9 mouse cellular contexts compared by ENCODE assay signal in genomic region chr6:91980011-91980410, GRCm38 (mm10). TPM values are rescaled to one million over a fixed set of nuclear protein-coding genes. Genes with fewer than 3 reads are reported as not detected.
DNase-seq lines count a peak whose midpoint lies in the region; ATAC-seq and TF ChIP-seq lines count a peak whose summit lies in the region.
"Had no signal": no experiment of that assay in that cellular context is flagged by ENCODE, and none has a peak within 500 bp of the region (broad histone marks: within the 10 kb centered on the region; RNA-seq: fewer than 3 reads in every experiment).

No protein-coding gene starts in this region.

- peak overlapping the region; percentile 31; the same call in 1 of the 2 replicates for H3K9ac ChIP-seq in kidney, embryonic 14.5 days (ENCODE audit: low read depth, low read length)
- H3K9ac ChIP-seq in hindbrain, embryonic 12.5 days: no peak overlapping the region
- H3K9ac ChIP-seq in liver, postnatal 0 days (replicated peaks): no peak overlapping the region

- TF ChIP-seq CTCF in liver, postnatal 0 days (IDR thresholded peaks at IDR 0.05; ENCODE audit: low read depth): no peak

- no peak for TF ChIP-seq EP300 in liver, postnatal 0 days (IDR thresholded peaks at IDR 0.05; ENCODE audit: low read depth)

- WGBS in kidney, embryonic 14.5 days: 53% methylated on average over 3 of the region's 3 CpGs
- WGBS in embryonic facial prominence, embryonic 10.5 days: 61% methylated on average over 3 of the region's 3 CpGs
- WGBS in hindbrain, embryonic 12.5 days: 66% methylated on average over 3 of the region's 3 CpGs
- WGBS in liver, postnatal 0 days (ENCODE audit: insufficient replicate concordance): 41% methylated on average over 3 of the region's 3 CpGs

- H3K4me3 ChIP-seq in kidney, embryonic 14.5 days (ENCODE audit: low read length): peak overlapping the region; percentile 65
- peak overlapping the region; percentile 72 for H3K4me3 ChIP-seq in embryonic facial prominence, embryonic 10.5 days
- peak overlapping the region; percentile 52; the same call in 1 of the 2 replicates for H3K4me3 ChIP-seq in hindbrain, embryonic 12.5 days
- peak overlapping the region; percentile 52 for H3K4me3 ChIP-seq in liver, postnatal 0 days (ENCODE audit: low read depth, low read length)

- no peaks in the 10 kb centered on the region for H3K9me3 ChIP-seq in kidney, embryonic 14.5 days (ENCODE audit: control insufficient read depth, low read length)
- no peaks in the 10 kb centered on the region for H3K9me3 ChIP-seq in embryonic facial prominence, embryonic 10.5 days
- no peaks in the 10 kb centered on the region for H3K9me3 ChIP-seq in hindbrain, embryonic 12.5 days (replicated peaks)
- no peaks in the 10 kb centered on the region for H3K9me3 ChIP-seq in liver, postnatal 0 days (ENCODE audit: low read length)

- no peak for ATAC-seq in kidney, embryonic 14.5 days (ENCODE audit: low FRiP score, low TSS enrichment)
- ATAC-seq in hindbrain, embryonic 12.5 days (ENCODE audit: low FRiP score): no peak
- ATAC-seq in liver, postnatal 0 days: no peak

- H3K36me3 ChIP-seq in kidney, embryonic 14.5 days (ENCODE audit: control insufficient read depth, insufficient read depth, low read length): no peaks in the 10 kb centered on the region
- H3K36me3 ChIP-seq in embryonic facial prominence, embryonic 10.5 days (replicated peaks): no peaks in the 10 kb centered on the region
- H3K36me3 ChIP-seq in hindbrain, embryonic 12.5 days: no peaks in the 10 kb centered on the region
- H3K36me3 ChIP-seq in liver, postnatal 0 days (replicated peaks; ENCODE audit: insufficient read depth, low read length): no peaks in the 10 kb centered on the region

- peaks cover 7% of the 10 kb centered on the region for H3K4me1 ChIP-seq in kidney, embryonic 14.5 days (ENCODE audit: control insufficient read depth, insufficient read depth, low read length)
- H3K4me1 ChIP-seq in embryonic facial prominence, embryonic 10.5 days: peaks cover 18% of the 10 kb centered on the region
- H3K4me1 ChIP-seq in hindbrain, embryonic 12.5 days: peaks cover 13% of the 10 kb centered on the region
- H3K4me1 ChIP-seq in liver, postnatal 0 days (ENCODE audit: insufficient read depth): no peaks in the 10 kb centered on the region

- no peak overlapping the region for H3K27ac ChIP-seq in kidney, embryonic 14.5 days (ENCODE audit: low read depth, low read length)
- no peak overlapping the region for H3K27ac ChIP-seq in embryonic facial prominence, embryonic 10.5 days (replicated peaks)
- no peak overlapping the region for H3K27ac ChIP-seq in hindbrain, embryonic 12.5 days
- no peak overlapping the region for H3K27ac ChIP-seq in liver, postnatal 0 days (ENCODE audit: low read depth)

- peak overlapping the region; percentile 88 for H3K4me2 ChIP-seq in kidney, embryonic 14.5 days (replicated peaks; ENCODE audit: low read depth, low read length)
- H3K4me2 ChIP-seq in hindbrain, embryonic 12.5 days (replicated peaks): peak overlapping the region; percentile 85
- peak overlapping the region; percentile 79 for H3K4me2 ChIP-seq in liver, postnatal 0 days (ENCODE audit: low read depth, low read length)

- peaks cover 6% of the 10 kb centered on the region for H3K27me3 ChIP-seq in kidney, embryonic 14.5 days (ENCODE audit: control insufficient read depth, insufficient read depth, low read length)
- peaks cover 56% of the 10 kb centered on the region for H3K27me3 ChIP-seq in embryonic facial prominence, embryonic 10.5 days (replicated peaks; ENCODE audit: low read depth, poor library complexity, severe bottlenecking)
- H3K27me3 ChIP-seq in hindbrain, embryonic 12.5 days: peaks cover 34% of the 10 kb centered on the region
- peaks cover 26% of the 10 kb centered on the region for H3K27me3 ChIP-seq in liver, postnatal 0 days (ENCODE audit: insufficient read depth, low read length)

- DNase-seq in kidney, postnatal 4 days: no peak
- no peak for DNase-seq in embryonic facial prominence, embryonic 10.5 days (ENCODE audit: low spot score)
- no peak for DNase-seq in liver, postnatal 0 days
- no peak for DNase-seq in right cerebral cortex, postnatal 36 days (ENCODE audit: low spot score in 2 of 2)
- no peak for DNase-seq in thymus, adult 18-20 months
- no peak for DNase-seq in right cerebral cortex, postnatal 25 days
- DNase-seq: kidney, adult 8-10 months had no signal

RNA-seq across cellular contexts. Expression of gene Fgd5, which starts 1.3 kb away (rescaled TPM):
- 9.7 and 14.0 TPM in 2 replicates for polyA plus RNA-seq in kidney, embryonic 14.5 days (2014; fragmentation: Nextera tagmentation; extraction: Ambion mirVana)
- polyA plus RNA-seq in embryonic facial prominence, embryonic 10.5 days (2016; fragmentation: Nextera tagmentation; extraction: Ambion mirVana): 6.2 and 7.1 TPM in 2 replicates
- 13.3 and 13.7 TPM in 2 replicates for polyA plus RNA-seq in hindbrain, embryonic 12.5 days (2016; fragmentation: Nextera tagmentation; extraction: Ambion mirVana)
- polyA plus RNA-seq in liver, postnatal 0 days (2015; fragmentation: Nextera tagmentation; extraction: Ambion mirVana): 2.0 and 2.3 TPM in 2 replicates
